Mouse (Mus musculus) lung, adult 18-20 months (tissue): Measurements from ENCODE around the gene Plin4.
"Not testable (repeated sequence)": the region's sequence is repeated elsewhere in the genome, so short reads cannot be mapped to it uniquely, and the experiment has no call there.

Source experiments
- DNase-seq, 2 experiments: peaks; one replicate each; pipeline ENCODE4 v3.0.0; 2022; ENCODE audit warnings: mixed read lengths in 2 of 2

Gene Plin4

DNA sequence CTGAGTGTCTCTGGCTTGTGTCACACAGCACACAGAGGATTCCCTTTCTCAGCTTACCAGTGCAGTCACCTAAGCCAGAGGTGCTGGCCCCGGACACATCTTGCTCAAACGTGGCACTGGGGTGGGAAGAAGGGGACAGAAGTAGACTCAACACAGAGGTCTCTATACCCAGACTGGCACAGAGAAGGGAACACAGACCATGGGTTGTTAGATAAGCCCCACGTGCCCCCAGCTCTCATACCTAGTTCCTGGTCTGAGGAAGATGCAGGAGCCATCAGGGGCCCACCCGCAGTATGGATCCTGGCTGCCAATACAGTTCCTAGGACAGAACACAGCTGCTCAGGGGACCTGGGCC, 15.7 kb upstream of the Plin4 start:
- no peak for DNase-seq

DNA sequence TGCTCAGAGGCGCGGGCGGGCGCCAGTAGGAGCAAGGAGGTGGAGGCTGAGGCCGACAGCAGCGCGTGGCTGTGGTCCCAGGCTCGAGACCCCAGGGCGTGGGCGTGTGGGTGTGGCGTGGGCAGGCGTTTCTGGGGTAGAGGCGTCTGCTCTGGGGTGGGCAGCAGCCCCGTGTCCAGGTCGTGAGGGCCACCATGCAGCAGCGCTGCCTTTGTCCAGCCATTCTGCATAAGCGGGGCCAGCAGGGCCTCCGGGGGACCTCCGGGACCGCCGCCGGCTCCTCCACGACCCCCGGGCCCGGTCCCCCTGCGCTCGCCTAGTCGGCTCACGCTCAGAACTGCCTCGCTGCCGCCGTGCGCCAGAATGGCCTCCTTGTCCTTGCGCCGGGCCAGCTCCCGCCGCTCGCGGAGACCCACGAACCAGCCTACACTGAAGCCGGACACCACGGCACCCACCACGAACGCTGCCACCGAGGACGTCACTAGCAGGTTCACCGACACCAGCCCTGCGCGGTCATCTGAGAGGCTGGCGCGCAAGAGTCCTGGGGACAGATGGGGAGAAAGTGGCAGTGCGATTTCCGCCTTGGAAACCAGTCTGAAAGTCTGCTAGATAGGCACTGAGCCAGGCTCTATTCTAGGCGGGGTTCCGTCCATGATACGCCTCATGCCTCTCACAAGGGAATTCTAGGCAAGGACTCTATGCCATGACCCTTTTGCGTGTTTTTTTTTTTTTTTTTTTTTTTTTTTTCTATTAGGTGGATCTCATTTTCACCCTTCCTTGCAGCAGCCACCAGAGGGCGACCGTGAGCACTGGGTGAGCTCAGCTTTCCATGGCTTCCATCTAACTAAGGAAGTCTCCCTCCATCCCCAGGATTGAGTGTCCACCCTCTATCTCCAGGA, 15.0 kb upstream of the Plin4 start:
- peak; percentile 40 to 44 for DNase-seq

GRCm38 (mm10) chr17:56123681-56124340, 14.2 kb upstream of the Plin4 start:
- no peak for DNase-seq

DNA sequence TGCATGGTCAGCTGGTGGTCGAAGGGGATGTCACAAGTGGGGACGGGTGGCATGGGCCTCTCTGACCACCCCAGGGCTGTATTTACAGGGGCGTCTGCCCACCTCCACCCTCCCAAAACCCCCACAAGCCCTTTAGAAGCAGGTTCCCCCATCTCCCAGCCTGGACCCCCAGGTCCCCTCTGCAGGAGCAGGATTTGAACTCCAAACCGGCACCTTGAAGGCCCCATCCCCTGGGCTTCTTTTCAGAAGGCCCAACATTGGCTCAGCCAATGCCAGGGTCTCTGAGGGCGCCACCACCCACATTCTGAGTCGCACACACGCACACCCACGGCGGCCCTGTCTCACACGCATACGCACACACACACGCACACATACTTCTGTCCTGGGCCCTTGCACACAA, 13.6 kb upstream of the Plin4 start:
- DNase-seq, result no peak

DNA sequence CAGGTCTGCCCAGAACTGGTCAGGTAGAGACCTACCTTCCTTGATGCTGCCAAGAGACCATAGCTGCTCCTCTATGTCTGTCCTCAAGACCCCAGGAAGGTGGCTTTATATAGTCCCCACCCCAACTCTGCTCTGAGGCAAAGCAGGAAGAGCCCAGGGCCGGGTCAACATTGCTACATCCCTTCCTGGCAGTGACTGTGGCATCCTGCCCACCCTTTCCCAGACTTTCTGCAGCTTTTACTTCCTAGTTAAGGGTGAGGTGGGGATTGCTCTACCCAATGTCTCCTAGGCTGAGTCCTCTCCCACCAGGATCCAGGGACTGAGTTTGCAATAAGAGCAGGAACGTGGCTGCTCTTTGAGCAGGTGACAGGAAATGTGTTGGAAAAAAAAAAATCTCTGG, 12.2 kb upstream of the Plin4 start, which contains the start of gene Lrg1:
Gene Lrg1 (minus strand): TSS at position 176 of the 400 bp plus-strand sequence.
- peak; percentile 66 to 69 for DNase-seq

- DNase-seq, result peak; percentile 59 to 73
Observed at GRCm38 (mm10) chr17:56119981-56120880, 10.6 kb upstream of the Plin4 start.

- no peak for DNase-seq
Observed at GRCm38 (mm10) chr17:56119431-56119830, 9.8 kb upstream of the Plin4 start.

DNA sequence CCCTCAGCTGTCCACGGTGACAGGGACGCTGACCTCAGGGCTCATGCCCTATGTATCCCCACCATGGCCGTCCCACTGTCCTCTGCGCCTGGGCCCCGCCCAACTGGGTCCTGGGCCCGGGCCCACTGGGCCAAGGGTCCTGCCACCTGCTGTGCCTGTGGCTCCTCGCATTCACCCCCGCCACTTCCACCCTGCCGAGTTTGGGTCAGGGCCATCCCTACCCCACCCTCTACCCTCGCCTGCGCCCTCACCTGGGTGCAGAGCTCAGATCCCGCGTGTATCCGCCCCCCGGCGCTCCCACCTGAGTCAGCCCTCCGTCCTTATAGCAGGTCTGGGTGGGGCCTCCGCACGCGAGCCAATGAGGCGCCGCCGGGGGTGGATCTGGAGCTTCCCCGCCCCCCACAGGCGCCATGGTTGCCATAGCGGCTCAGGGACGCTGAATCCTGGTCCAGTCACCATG, 7.7 kb upstream of the Plin4 start, which contains the start of gene Plin5:
Gene Plin5 (minus strand): TSS at position 346 of the 460 bp plus-strand sequence.
- DNase-seq, result peak; percentile 66 to 76

GRCm38 (mm10) chr17:56116193-56116592, 6.6 kb upstream of the Plin4 start:
- DNase-seq, result no peak

DNA sequence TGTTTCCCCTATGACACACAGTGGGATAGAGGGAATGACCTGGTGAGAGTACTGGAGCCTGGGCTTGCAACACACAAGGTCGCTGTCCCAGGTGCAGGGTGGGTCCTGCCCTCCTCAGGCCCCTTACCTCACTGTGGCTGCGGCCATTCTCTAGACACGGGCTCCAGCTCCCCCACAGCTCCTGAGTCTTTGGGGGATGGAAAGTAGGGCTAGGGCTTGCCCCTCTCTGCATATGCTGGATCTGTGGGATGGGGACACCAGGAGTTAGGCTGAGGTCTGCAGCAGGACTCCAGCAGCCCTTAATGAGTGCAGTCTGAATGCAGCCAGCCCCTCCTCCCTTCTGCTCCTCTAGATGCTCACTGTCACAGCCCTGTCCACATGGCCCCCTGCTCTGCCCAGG, 3.1 kb upstream of the Plin4 start:
- DNase-seq, result no peak

DNA sequence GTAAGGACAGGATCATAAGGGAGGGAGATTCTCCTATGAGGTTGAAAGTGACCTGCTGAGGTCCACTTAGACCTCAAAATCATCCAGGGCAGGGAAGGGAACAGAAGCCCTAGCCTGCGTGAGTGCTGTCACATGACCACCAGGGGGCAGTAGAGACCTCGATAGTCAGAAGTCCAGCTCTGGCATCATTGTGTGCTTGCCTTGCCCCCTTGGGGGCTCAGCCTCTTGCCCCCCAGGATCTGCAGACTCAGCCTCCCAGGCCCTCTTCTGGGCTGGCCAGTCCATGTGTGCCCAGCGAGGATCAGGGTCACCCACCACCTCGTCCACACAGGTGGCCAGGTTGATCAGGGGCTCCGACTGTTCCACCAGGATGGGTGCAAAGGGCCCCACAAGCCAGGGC, 2.3 kb upstream of the Plin4 start:
- DNase-seq, result peak; percentile 34 to 69

- DNase-seq, result no peak
Observed at GRCm38 (mm10) chr17:56111021-56111420, 1.4 kb upstream of the Plin4 start.

- no peak for DNase-seq
Observed at GRCm38 (mm10) chr17:56110571-56110970, 968 bp upstream of the Plin4 start.

GRCm38 (mm10) chr17:56108334-56109044, 1.1 kb downstream of the Plin4 start:
- DNase-seq, result peak; percentile 55 to 66

GRCm38 (mm10) chr17:56107736-56108135, 1.9 kb downstream of the Plin4 start:
- no peak for DNase-seq

DNA sequence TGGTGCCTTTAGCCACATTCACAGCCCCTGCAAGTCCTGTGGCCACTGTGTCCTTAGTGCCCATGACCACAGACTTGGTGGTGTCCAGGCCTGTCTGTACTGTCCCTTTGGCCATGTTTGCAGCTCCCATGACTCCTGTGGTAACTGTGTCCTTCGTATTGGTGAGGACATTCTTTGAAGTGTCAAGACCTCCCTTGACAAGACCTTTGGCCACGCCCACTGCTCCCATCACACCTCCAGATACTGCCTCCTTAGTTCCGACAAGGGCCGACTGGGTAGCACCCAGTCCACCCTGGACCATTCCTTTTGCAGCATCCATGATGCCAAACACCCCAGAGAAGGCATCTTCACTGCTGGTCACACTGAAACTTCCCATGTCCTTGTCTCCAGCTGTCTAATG, 2.6 kb downstream of the Plin4 start:
- no peak for DNase-seq

DNA sequence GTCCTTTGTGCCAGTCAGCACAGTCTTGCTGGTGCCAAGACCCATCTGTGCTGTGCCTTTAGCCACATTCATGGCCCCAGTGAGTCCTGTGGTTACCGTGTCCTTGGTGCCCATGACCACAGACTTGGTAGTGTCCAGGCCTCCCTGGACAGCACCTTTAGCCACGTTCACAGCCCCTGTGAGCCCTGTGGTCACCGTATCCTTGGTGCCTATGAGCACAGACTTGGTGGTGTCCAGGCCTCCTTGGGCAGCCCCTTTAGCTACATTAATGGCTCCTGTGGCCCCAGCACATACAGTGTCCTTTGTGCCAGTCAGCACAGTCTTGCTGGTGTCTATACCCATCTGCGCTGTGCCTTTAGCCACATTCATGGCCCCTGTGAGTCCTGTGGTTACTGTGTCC, 3.2 kb downstream of the Plin4 start:
- not testable (repeated sequence) for DNase-seq

DNA sequence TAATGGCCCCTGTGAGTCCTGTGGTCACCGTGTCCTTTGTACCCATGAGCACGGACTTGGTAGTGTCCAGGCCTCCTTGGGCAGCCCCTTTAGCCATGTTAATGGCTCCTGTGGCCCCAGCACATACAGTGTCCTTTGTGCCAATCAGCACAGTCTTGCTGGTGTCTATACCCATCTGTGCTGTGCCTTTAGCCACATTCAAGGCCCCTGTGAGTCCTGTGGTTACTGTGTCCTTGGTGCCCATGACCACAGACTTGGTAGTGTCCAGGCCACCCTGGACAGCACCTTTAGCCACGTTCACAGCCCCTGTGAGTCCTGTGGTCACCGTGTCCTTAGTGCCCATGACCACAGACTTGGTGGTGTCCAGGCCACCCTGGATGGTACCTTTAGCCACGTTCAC, 4.8 kb downstream of the Plin4 start:
- DNase-seq, result not testable (repeated sequence)

DNA sequence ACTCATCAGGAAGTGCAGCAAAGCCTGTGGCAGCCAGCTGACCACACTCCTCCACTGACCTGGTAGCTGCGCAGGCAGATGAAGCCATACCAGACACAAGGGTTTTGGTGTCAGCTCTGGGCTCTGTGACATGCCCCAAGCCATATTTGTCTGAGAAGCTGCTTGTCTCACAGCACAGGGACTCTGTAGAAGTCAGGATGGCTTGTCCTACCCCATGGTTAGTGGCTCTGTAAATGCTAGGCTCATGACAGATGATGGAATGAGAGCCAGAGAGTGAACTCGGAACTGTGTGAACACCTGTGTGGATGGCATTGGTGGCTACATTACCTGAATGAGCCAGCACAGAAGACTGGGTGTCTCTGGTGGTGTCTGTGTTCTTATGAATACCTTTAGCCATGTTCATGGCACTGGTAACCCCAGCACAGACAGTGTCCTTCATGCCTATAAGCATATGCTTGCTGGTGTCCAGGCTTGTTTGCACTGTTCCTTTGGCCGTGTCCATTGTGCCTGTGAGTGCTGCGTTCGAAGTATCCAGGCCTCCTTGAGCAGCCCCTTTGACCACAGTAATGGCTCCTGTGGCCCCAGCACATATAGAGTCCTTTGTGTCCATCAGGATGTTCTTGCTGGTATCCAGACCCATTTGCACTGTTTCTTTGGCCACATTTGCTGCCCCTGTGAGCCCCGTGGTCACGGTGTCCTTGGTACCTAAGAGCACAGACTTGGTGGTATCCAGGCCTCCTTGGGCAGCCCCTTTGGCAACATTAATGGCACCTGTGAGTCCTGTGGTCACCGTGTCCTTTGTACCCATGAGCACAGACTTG, 5.9 kb downstream of the Plin4 start:
- DNase-seq, result no peak

GRCm38 (mm10) chr17:56102927-56103326, 6.7 kb downstream of the Plin4 start:
- DNase-seq, result no peak

- DNase-seq, result no peak
Observed at GRCm38 (mm10) chr17:56102158-56102557, 7.4 kb downstream of the Plin4 start.
